In the genomic region with DNA sequence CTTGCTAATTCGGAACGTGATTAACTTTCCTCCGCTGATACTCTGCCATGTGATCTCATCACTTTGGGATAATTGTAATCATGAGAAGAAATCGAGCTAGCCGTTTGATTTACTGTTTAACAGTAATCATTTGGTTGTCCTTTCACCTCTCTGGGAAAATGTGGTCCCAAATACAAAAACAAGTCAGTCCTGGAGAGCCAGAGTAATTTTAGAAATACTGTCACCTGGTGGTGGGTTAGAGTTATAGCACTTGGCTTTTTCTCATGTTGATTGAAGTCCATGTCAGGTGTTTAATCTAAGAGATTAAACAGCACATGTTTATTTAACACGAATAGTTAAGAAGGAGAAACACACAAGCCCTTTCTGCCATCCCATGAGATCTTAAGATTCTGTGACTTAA, we compare ENCODE assay signal across 14 mouse cellular contexts.
DNase-seq lines count a peak whose midpoint lies in the region; ATAC-seq and TF ChIP-seq lines count a peak whose summit lies in the region.
"Had no signal": no experiment of that assay in that cellular context is flagged by ENCODE, and none has a peak within 500 bp of the region (broad histone marks: within the 10 kb centered on the region; RNA-seq: fewer than 3 reads in every experiment).

No protein-coding gene starts in this region.

- no peak for TF ChIP-seq POLR2A in liver, adult 2 months (IDR thresholded peaks at IDR 0.05; ENCODE audit: extremely low read depth, insufficient read depth, low read length)
- no peak for TF ChIP-seq POLR2A in MEL (IDR thresholded peaks at IDR 0.05; ENCODE audit: control insufficient read depth in 1 of 2, insufficient read depth in 1 of 2, low read depth in 1 of 2, low read length in 2 of 2, poor library complexity in 1 of 2)
- TF ChIP-seq POLR2A in thymus, adult 2 months (IDR thresholded peaks at IDR 0.05; ENCODE audit: control insufficient read depth, extremely low read depth, insufficient read depth, low read length, poor library complexity): no peak

- 56% methylated on average over 6 of the region's 6 CpGs for WGBS in liver, adult 2 months
- whole genome bisulfite sequencing in liver, embryonic 12.5 days (ENCODE audit: insufficient replicate concordance): 52% methylated on average over 6 of the region's 6 CpGs
- WGBS in embryonic facial prominence, embryonic 14.5 days: 49% methylated on average over 6 of the region's 6 CpGs
- 65% methylated on average over 6 of the region's 6 CpGs for WGBS in thymus, adult 2 months

- no peak overlapping the region for H3K9ac ChIP-seq in liver, adult 2 months (ENCODE audit: low read depth, low read length)
- H3K9ac ChIP-seq in liver, embryonic 12.5 days: no peak overlapping the region
- no peak overlapping the region for H3K9ac ChIP-seq in MEL (ENCODE audit: control insufficient read depth, low read depth, low read length, poor library complexity, severe bottlenecking)
- no peak overlapping the region for H3K9ac ChIP-seq in embryonic facial prominence, embryonic 14.5 days (ENCODE audit: low read depth, low read length)

- peak; percentile 31 for TF ChIP-seq RAD21 in MEL (IDR thresholded peaks at IDR 0.05; ENCODE audit: low read depth, low read length)

- DNase-seq in gastrocnemius, adult 2 months: no peak
- DNase-seq in gastrocnemius, adult 18-20 months (ENCODE audit: low spot score): no peak
- peak; percentile 5 for DNase-seq in liver, adult 2 months (ENCODE audit: extremely low read depth, low read depth, low spot score)
- peak; percentile 1 for DNase-seq in MEL (ENCODE audit: low read depth, low spot score)
- DNase-seq in embryonic facial prominence, embryonic 14.5 days (ENCODE audit: low spot score): peak; percentile 31
- DNase-seq in thymus, adult 2 months: no peak
- DNase-seq in lung, postnatal 36 days: no peak
- DNase-seq: adrenal gland, adult 2 months; cerebellum, adult 11-12 months; layer of hippocampus, postnatal 36 days had no signal

- H3K9me3 ChIP-seq in liver, embryonic 12.5 days (replicated peaks): no peaks in the 10 kb centered on the region
- no peaks in the 10 kb centered on the region for H3K9me3 ChIP-seq in MEL (replicated peaks; ENCODE audit: insufficient read depth, low read length)
- H3K9me3 ChIP-seq in embryonic facial prominence, embryonic 14.5 days (ENCODE audit: control insufficient read depth, low read length): no peaks in the 10 kb centered on the region

- H3K27ac ChIP-seq in gastrocnemius, adult 2 months: no peak overlapping the region
- H3K27ac ChIP-seq in liver, adult 2 months (replicated peaks; ENCODE audit: insufficient read depth, low read depth, low read length): no peak overlapping the region
- H3K27ac ChIP-seq in liver, embryonic 12.5 days: no peak overlapping the region
- H3K27ac ChIP-seq in MEL (ENCODE audit: control insufficient read depth, low read depth, low read length): no peak overlapping the region
- no peak overlapping the region for H3K27ac ChIP-seq in embryonic facial prominence, embryonic 14.5 days (replicated peaks; ENCODE audit: low read depth, low read length)
- no peak overlapping the region for H3K27ac ChIP-seq in thymus, adult 2 months (ENCODE audit: control insufficient read depth, insufficient read depth, low read length)

- H3K36me3 ChIP-seq in liver, adult 2 months (ENCODE audit: control insufficient read depth, insufficient read depth, low read length): no peaks in the 10 kb centered on the region
- H3K36me3 ChIP-seq in liver, embryonic 12.5 days: no peaks in the 10 kb centered on the region
- H3K36me3 ChIP-seq in MEL (ENCODE audit: control insufficient read depth in 1 of 2, insufficient read depth in 2 of 2, low read length in 2 of 2): no peaks in the 10 kb centered on the region
- no peaks in the 10 kb centered on the region for H3K36me3 ChIP-seq in embryonic facial prominence, embryonic 14.5 days (ENCODE audit: control insufficient read depth, insufficient read depth, low read length)
- no peaks in the 10 kb centered on the region for H3K36me3 ChIP-seq in thymus, adult 2 months (ENCODE audit: control insufficient read depth, insufficient read depth, low read length)

- no peaks in the 10 kb centered on the region for H3K4me1 ChIP-seq in liver, adult 2 months (ENCODE audit: control insufficient read depth, insufficient read depth, low read length)
- H3K4me1 ChIP-seq in liver, embryonic 12.5 days: no peaks in the 10 kb centered on the region
- no peaks in the 10 kb centered on the region for H3K4me1 ChIP-seq in MEL (ENCODE audit: control insufficient read depth in 1 of 2, insufficient read depth in 2 of 2, low read length in 2 of 2)
- H3K4me1 ChIP-seq in embryonic facial prominence, embryonic 14.5 days (ENCODE audit: control insufficient read depth, insufficient read depth, low read length): no peaks in the 10 kb centered on the region
- no peaks in the 10 kb centered on the region for H3K4me1 ChIP-seq in thymus, adult 2 months (replicated peaks; ENCODE audit: control insufficient read depth, insufficient read depth, low read length)

- intact Hi-C loops in gastrocnemius, adult 2 months (cut with DNase I): loop anchor here (5.0 kb wide), 1 partner anchor 578 kb away; no protein-coding TSS in a partner anchor

- no peak overlapping the region for H3K4me3 ChIP-seq in gastrocnemius, adult 2 months
- no peak overlapping the region for H3K4me3 ChIP-seq in liver, adult 2 months (ENCODE audit: insufficient read depth, low read depth, low read length)
- H3K4me3 ChIP-seq in liver, embryonic 12.5 days: no peak overlapping the region
- no peak overlapping the region for H3K4me3 ChIP-seq in MEL (ENCODE audit: control insufficient read depth in 1 of 2, insufficient read depth in 1 of 2, low read depth in 2 of 2, low read length in 2 of 2)
- no peak overlapping the region for H3K4me3 ChIP-seq in embryonic facial prominence, embryonic 14.5 days (ENCODE audit: low read depth, low read length)
- H3K4me3 ChIP-seq in thymus, adult 2 months (ENCODE audit: control insufficient read depth, insufficient read depth, low read length): no peak overlapping the region
- H3K4me3 ChIP-seq: erythroblast, embryonic 14.5 days; myocyte had no signal

- no peaks in the 10 kb centered on the region for H3K79me2 ChIP-seq in liver, adult 2 months (ENCODE audit: control insufficient read depth, insufficient read depth, low read length)
- H3K79me2 ChIP-seq in MEL (ENCODE audit: control insufficient read depth, insufficient read depth, low read length, poor library complexity): no peaks in the 10 kb centered on the region

- H3K27me3 ChIP-seq in liver, adult 2 months (ENCODE audit: control insufficient read depth, insufficient read depth, low read length): no peaks in the 10 kb centered on the region
- no peaks in the 10 kb centered on the region for H3K27me3 ChIP-seq in liver, embryonic 12.5 days (replicated peaks)
- no peaks in the 10 kb centered on the region for H3K27me3 ChIP-seq in MEL (ENCODE audit: control insufficient read depth in 1 of 2, insufficient read depth in 2 of 2, low read length in 2 of 2)
- no peaks in the 10 kb centered on the region for H3K27me3 ChIP-seq in embryonic facial prominence, embryonic 14.5 days (replicated peaks; ENCODE audit: control insufficient read depth, insufficient read depth, low read length)
- no peaks in the 10 kb centered on the region for H3K27me3 ChIP-seq in thymus, adult 2 months (ENCODE audit: control insufficient read depth, insufficient read depth, low read length)
- H3K27me3 ChIP-seq: CH12.LX had no signal

- peak; percentile 77 for TF ChIP-seq CTCF in gastrocnemius, adult 2 months (IDR thresholded peaks at IDR 0.05)
- TF ChIP-seq CTCF in liver, adult 2 months (IDR thresholded peaks at IDR 0.05; ENCODE audit: low read depth, low read length): no peak
- peak in 2 of 3 experiments; percentile 41 to 57; a peak in 4 of 6 replicates for TF ChIP-seq CTCF in MEL (IDR thresholded peaks at IDR 0.05 in 2 of 3, conservative IDR thresholded peaks at IDR 0.05 in 1 of 3; ENCODE audit: control insufficient read depth in 1 of 3, insufficient read depth in 1 of 3, low read depth in 2 of 3, low read length in 3 of 3, poor library complexity in 1 of 3, severe bottlenecking in 1 of 3)
- no peak for TF ChIP-seq CTCF in thymus, adult 2 months (IDR thresholded peaks at IDR 0.05; ENCODE audit: borderline replicate concordance, control insufficient read depth, extremely low read depth, insufficient read depth, low read length, poor library complexity)

- TF ChIP-seq EP300 in MEL (IDR thresholded peaks at IDR 0.05; ENCODE audit: low read depth in 1 of 2, low read length in 2 of 2): no peak

- ATAC-seq in liver, embryonic 12.5 days: no peak
- ATAC-seq in embryonic facial prominence, embryonic 14.5 days (ENCODE audit: low read depth): no peak

- no peak overlapping the region for H3K4me2 ChIP-seq in liver, embryonic 12.5 days
- H3K4me2 ChIP-seq in embryonic facial prominence, embryonic 14.5 days (ENCODE audit: low read depth, low read length): no peak overlapping the region

TF ChIP-seq in MEL, 35 proteins besides CTCF, POLR2A, EP300 and RAD21:
- TF ChIP-seq MXI1 (IDR thresholded peaks at IDR 0.05; ENCODE audit: low read depth, low read length) (no peak), ZC3H11A (IDR thresholded peaks at IDR 0.05; ENCODE audit: low read depth, low read length) (0 out of 2 replicates have a peak, but pooled peaks have one; percentile 25), SMC3 (IDR thresholded peaks at IDR 0.05; ENCODE audit: low read depth, low read length) (peak; percentile 60)

Comparison
In these comparisons a context has a peak if more than half of its experiments do, and no peak if none do; other contexts are left out.
1. DNase-seq: peak in liver, adult 2 months (single experiment), MEL (single experiment) and embryonic facial prominence, embryonic 14.5 days (single experiment); none in gastrocnemius, adult 2 months (single experiment), gastrocnemius, adult 18-20 months (single experiment), thymus, adult 2 months (single experiment) and lung, postnatal 36 days (single experiment).
2. CTCF ChIP-seq: peak in gastrocnemius, adult 2 months (single experiment) and MEL (2 of 3); none in liver, adult 2 months (single experiment) and thymus, adult 2 months (single experiment).